Mouse (Mus musculus): ENCODE results near the gene Tab1. TPM values are rescaled to one million over a fixed set of nuclear protein-coding genes. Genes with fewer than 3 reads are reported as not detected.

The Tab1 gene
- total RNA-seq, 2 experiments from 2014 or later: 23.7 to 26.4 TPM

DNA sequence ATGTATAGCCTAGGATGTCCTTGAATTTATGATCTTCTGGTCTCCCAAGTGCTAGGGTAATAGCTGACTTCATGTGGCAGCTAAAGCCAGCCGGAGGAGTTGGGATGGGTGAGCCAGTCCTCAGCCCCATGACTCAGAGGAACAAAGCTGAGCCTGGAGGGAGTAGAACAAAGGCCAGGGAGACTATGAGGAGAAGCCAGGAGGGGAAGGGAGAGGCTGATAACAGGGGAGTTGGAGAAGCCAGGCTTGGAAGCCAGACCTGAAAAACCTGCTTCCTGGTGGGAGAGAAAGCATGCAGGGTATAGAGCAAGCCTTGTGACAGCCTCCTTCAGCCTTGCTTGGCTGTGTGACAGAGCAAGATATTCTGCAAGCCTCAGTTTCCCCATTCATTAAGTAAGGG is 37.3 kb upstream of the Tab1 start:
- intact Hi-C loops (cut with DNase I): no loop called here
- Histone ChIP-seq H3K27ac (peak overlapping the region; percentile 74), H3K4me3 (no peak overlapping the region)
- DNase-seq (ENCODE audit: extremely low spot score in 1 of 2, low spot score in 2 of 2): no peak
- no peak for TF ChIP-seq CTCF (IDR thresholded peaks at IDR 0.05)

GRCm38 (mm10) chr15:80096406-80096805 is 36.5 kb upstream of the Tab1 start:
- no peak for TF ChIP-seq CTCF (IDR thresholded peaks at IDR 0.05)
- DNase-seq (ENCODE audit: extremely low spot score in 1 of 2, low spot score in 2 of 2): peak in 1 of 2 experiments; percentile 12
- no peak overlapping the region for H3K4me3 ChIP-seq
- peak overlapping the region; percentile 74 for H3K27ac ChIP-seq
- intact Hi-C loops (cut with DNase I): no loop called here

DNA sequence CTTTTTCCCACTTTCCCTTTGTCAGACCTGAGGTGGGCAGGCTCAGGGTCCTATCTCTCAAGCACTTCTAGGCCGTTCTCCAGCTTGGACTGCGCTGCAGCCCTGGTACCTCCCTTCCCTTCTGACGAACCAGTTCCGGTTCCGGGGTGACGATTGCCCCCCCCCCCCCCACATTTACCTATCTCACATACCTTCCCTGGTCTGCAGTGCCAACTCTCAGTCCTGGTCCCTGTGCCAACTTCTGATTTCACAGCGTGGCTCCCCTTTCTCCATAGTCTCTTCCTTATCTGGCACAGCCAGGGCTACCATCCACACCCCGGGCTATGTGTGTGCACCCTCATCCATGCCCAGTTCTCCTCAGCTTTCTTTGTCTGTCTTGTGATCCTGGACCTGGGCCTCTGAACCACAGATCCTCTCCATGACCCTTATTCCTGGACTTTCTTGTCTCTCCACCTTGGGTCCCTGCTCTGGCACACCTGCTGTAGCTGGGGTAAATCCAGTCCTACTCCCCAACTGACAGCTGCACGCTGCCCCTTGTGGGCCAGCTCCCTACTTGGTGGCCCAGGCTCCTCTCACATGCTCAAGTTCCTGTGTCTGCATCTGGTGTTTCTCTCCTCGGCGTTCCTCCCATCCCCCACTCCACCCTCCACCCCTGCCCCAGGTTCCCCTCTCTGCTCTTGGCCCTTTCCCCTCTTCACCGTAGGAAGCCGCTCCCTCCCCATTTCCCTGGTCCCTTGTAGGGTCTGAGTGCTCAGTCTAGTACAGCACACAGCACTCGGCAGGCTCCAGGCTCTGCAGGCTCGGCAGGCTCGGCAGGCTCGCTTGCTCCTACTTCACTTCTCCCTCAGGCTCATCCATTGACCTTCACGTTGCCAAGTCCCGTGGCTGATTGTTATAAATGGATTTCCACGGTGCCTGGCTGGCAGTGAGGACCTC is 35.7 kb upstream of the Tab1 start:
- intact Hi-C loops (cut with DNase I): no loop called here
- TF ChIP-seq CTCF (IDR thresholded peaks at IDR 0.05): no peak
- Histone ChIP-seq H3K27ac (peak overlapping the region; percentile 89), H3K4me3 (no peak overlapping the region)
- DNase-seq (ENCODE audit: extremely low spot score in 1 of 2, low spot score in 2 of 2): peak in 1 of 2 experiments; percentile 11

DNA sequence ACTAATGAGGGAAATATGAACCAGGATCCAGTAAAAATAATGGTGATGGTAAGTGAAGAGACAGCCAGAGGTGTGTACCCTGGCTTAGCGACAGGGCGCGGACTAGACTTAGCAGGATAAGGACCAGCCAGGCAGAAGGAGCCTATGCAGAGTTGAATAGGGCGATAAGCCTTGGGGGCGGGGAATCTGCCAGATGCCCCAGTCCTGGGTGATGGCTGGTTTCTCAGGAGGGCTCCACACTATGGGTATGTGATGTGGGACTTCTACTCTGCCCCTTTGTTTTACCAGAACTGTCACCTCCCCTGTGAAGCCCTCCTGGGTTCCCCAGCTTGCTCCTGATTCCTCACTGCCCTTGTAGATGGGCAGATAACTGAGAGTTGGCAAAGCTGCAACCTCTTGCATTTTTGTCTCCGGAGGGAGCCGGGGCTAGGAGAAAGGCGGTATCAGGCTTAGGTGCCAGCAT is 34.9 kb upstream of the Tab1 start:
- TF ChIP-seq CTCF (IDR thresholded peaks at IDR 0.05): no peak
- Histone ChIP-seq H3K4me3 (no peak overlapping the region), H3K27ac (peak overlapping the region; percentile 89)
- intact Hi-C loops (cut with DNase I): no loop called here
- DNase-seq (ENCODE audit: extremely low spot score in 1 of 2, low spot score in 2 of 2): no peak

DNA sequence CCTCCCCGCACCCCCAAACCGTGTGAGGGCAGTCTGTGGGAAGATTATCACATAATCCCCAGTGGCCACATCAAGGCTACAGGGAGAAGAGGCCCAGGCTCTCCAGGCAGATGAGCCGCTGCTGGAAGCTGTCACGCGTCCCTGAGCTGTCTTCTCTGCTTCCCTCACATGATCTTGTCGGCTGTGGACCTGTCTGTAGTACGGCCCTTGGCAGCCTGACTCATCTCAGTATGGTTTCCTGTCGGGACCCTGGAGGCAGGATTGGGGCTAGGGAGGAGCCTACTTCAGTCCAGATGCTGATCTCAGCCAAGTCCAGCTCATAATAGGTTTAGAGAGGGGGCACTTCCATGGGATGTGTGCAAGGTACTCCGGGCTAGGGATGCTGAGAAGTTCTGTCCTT is 34.1 kb upstream of the Tab1 start:
- TF ChIP-seq CTCF (IDR thresholded peaks at IDR 0.05): no peak
- peak overlapping the region; percentile 89 for H3K27ac ChIP-seq
- H3K4me3 ChIP-seq: no peak overlapping the region
- no peak for DNase-seq (ENCODE audit: extremely low spot score in 1 of 2, low spot score in 2 of 2)
- intact Hi-C loops (cut with DNase I): no loop called here

DNA sequence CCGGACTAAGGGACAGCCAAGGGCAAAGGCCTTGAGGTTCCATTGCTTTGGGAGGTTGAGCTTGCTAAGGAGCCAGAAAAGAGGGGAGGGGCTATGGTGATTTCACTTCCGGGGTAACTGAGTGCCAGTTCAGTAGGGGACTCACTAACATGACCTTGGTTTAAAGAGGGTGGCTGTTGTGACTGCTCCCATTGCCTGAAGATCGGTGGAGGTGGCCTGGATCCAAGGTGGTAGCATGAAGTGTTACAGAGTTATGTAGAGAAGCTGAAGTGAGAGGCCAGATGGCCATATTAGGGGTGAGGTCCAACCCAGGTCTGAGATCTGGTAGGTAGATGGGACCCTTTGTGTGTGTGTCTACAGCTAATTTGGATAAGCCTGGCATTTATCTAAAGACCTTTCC is 33.5 kb upstream of the Tab1 start:
- DNase-seq (ENCODE audit: extremely low spot score in 1 of 2, low spot score in 2 of 2): no peak
- no peak for TF ChIP-seq CTCF (IDR thresholded peaks at IDR 0.05)

DNA sequence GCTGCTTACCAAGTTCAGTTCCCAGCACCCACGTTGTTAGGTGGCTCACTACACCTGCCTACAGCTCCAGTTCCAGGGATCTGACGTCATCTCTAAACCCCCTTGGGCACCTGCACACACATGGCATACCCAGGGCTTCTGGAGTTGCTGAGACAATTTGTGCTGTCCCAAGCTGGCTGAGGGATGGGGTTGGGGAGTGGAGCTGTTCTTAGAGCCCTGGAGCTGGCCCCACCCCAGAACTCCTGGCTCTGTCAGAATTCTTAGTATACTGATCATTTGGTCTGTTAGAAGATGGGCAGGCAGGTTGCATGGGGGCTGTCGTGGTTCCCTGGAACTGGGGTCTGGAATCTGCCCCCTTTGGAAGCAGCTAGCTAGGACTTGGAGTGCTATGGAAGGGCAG is 32.7 kb upstream of the Tab1 start:
- no peak for TF ChIP-seq CTCF (IDR thresholded peaks at IDR 0.05)
- intact Hi-C loops (cut with DNase I): no loop called here
- no peak overlapping the region for H3K4me3 ChIP-seq
- DNase-seq (ENCODE audit: extremely low spot score in 1 of 2, low spot score in 2 of 2): no peak
- peak overlapping the region; percentile 89 for H3K27ac ChIP-seq

More for the DNA sequence above, 33.5 kb upstream of the Tab1 start:
- Histone ChIP-seq H3K4me3 (no peak overlapping the region), H3K27ac (peak overlapping the region; percentile 89)
- intact Hi-C loops (cut with DNase I): no loop called here

- DNase-seq (ENCODE audit: extremely low spot score in 1 of 2, low spot score in 2 of 2): no peak
- intact Hi-C loops (cut with DNase I): no loop called here
- no peak for TF ChIP-seq CTCF (IDR thresholded peaks at IDR 0.05)
- H3K27ac ChIP-seq: peak overlapping the region; percentile 89
- H3K4me3 ChIP-seq: no peak overlapping the region
Observed at GRCm38 (mm10) chr15:80100871-80101270, 32.1 kb upstream of the Tab1 start.

GRCm38 (mm10) chr15:80101503-80101902 is 31.4 kb upstream of the Tab1 start:
- intact Hi-C loops (cut with DNase I): no loop called here
- Histone ChIP-seq H3K4me3 (no peak overlapping the region), H3K27ac (peak overlapping the region; percentile 89)
- TF ChIP-seq CTCF (IDR thresholded peaks at IDR 0.05): no peak
- DNase-seq (ENCODE audit: extremely low spot score in 1 of 2, low spot score in 2 of 2): no peak

DNA sequence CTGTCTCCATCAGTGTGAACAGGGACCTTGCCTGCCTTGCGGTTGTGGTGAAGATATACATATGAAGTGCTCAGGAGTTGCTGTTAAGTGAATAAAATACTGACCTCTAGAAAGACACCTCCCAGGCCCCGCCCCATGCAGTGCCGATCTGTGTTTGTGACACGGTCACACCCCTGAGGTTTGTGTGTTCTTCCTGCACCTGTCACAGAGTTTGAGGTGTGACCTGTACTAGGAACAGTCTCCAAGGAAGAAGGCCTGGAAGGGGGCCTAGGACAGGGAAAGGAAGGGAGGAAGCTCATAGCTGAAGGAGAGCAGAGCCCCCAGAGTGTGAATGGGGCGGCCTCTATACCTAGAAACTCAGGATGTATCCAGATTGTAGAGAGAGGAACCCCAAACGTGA is 30.4 kb upstream of the Tab1 start:
- H3K27ac ChIP-seq: peak overlapping the region; percentile 89
- intact Hi-C loops (cut with DNase I): no loop called here
- H3K4me3 ChIP-seq: no peak overlapping the region
- no peak for DNase-seq (ENCODE audit: extremely low spot score in 1 of 2, low spot score in 2 of 2)
- no peak for TF ChIP-seq CTCF (IDR thresholded peaks at IDR 0.05)

- peak; percentile 34 for TF ChIP-seq CTCF (IDR thresholded peaks at IDR 0.05)
- Histone ChIP-seq H3K4me3 (no peak overlapping the region), H3K27ac (peak overlapping the region; percentile 29)
- intact Hi-C loops (cut with DNase I): no loop called here
- DNase-seq (ENCODE audit: extremely low spot score in 1 of 2, low spot score in 2 of 2): no peak
Observed at GRCm38 (mm10) chr15:80105490-80106410, 27.2 kb upstream of the Tab1 start.

GRCm38 (mm10) chr15:80107143-80107542 is 25.8 kb upstream of the Tab1 start:
- intact Hi-C loops (cut with DNase I): no loop called here
- Histone ChIP-seq H3K4me3 (no peak overlapping the region), H3K27ac (peak overlapping the region; percentile 75)
- DNase-seq (ENCODE audit: extremely low spot score in 1 of 2, low spot score in 2 of 2): no peak
- TF ChIP-seq CTCF (IDR thresholded peaks at IDR 0.05): no peak

Data from left cerebral cortex, adult 2 months (tissue).